Mouse (Mus musculus): ENCODE measurements around the gene Mgp.

The Mgp gene

GRCm38 (mm10) chr6:136875670-136876069 lies at the start of gene Mgp:
Mgp (minus strand) TSS chr6:136875823.
- DNase-seq: no peak

GRCm38 (mm10) chr6:136925049-136925448 lies 49.4 kb upstream of the Mgp start:
- DNase-seq: no peak

- no peak for DNase-seq
Observed at GRCm38 (mm10) chr6:136923532-136923931, 47.9 kb upstream of the Mgp start, which contains the start of gene Pde6h. Pde6h (plus strand) TSS chr6:136923832.

- DNase-seq: no peak
Observed at GRCm38 (mm10) chr6:136922871-136923270, 47.2 kb upstream of the Mgp start.

GRCm38 (mm10) chr6:136922080-136922479 lies 46.5 kb upstream of the Mgp start, which contains the start of gene Erp27:
Erp27 (minus strand) TSS chr6:136922180.
- no peak for DNase-seq

GRCm38 (mm10) chr6:136921601-136922000 lies 46.0 kb upstream of the Mgp start:
- DNase-seq: peak; percentile 60

GRCm38 (mm10) chr6:136920320-136921257 lies 45.0 kb upstream of the Mgp start:
- peak; percentile 66 for DNase-seq

GRCm38 (mm10) chr6:136917885-136918284 lies 42.3 kb upstream of the Mgp start:
- DNase-seq: no peak

GRCm38 (mm10) chr6:136915721-136916395 lies 40.2 kb upstream of the Mgp start:
- no peak for DNase-seq

GRCm38 (mm10) chr6:136914234-136914633 lies 38.6 kb upstream of the Mgp start:
- DNase-seq: no peak

GRCm38 (mm10) chr6:136913384-136914126 lies 37.9 kb upstream of the Mgp start:
- DNase-seq: no peak

GRCm38 (mm10) chr6:136912751-136913265 lies 37.2 kb upstream of the Mgp start:
- DNase-seq: no peak

GRCm38 (mm10) chr6:136910247-136910890 lies 34.7 kb upstream of the Mgp start:
- no peak for DNase-seq

GRCm38 (mm10) chr6:136906937-136907293 lies 31.3 kb upstream of the Mgp start:
- no peak for DNase-seq

GRCm38 (mm10) chr6:136906283-136906936 lies 30.8 kb upstream of the Mgp start:
- no peak for DNase-seq

GRCm38 (mm10) chr6:136903885-136904470 lies 28.4 kb upstream of the Mgp start:
- no peak for DNase-seq

- DNase-seq: no peak
Observed at GRCm38 (mm10) chr6:136902527-136902926, 26.9 kb upstream of the Mgp start.

- no peak for DNase-seq
Observed at GRCm38 (mm10) chr6:136901010-136901409, 25.4 kb upstream of the Mgp start.

GRCm38 (mm10) chr6:136900369-136901009 lies 24.9 kb upstream of the Mgp start:
- no peak for DNase-seq

GRCm38 (mm10) chr6:136898954-136899353 lies 23.3 kb upstream of the Mgp start:
- DNase-seq: no peak

GRCm38 (mm10) chr6:136898222-136898621 lies 22.6 kb upstream of the Mgp start:
- DNase-seq: no peak
